20 mouse cellular contexts compared by ENCODE assay signal in genomic region chr15:52425976-52426375, GRCm38 (mm10).
DNase-seq lines count a peak whose midpoint lies in the region; ATAC-seq and TF ChIP-seq lines count a peak whose summit lies in the region.
"Had no signal": no experiment of that assay in that cellular context is flagged by ENCODE, and none has a peak within 500 bp of the region (broad histone marks: within the 10 kb centered on the region; RNA-seq: fewer than 3 reads in every experiment).

No protein-coding gene starts in this region.

- H3K9me3 ChIP-seq in lung, embryonic 14.5 days (ENCODE audit: low read depth, low read length), result no peaks in the 10 kb centered on the region
- no peaks in the 10 kb centered on the region for H3K9me3 ChIP-seq in midbrain, embryonic 11.5 days (ENCODE audit: control insufficient read depth, low read length)
- H3K9me3 ChIP-seq: embryonic facial prominence, embryonic 13.5 days; forebrain, embryonic 13.5 days; heart, embryonic 12.5 days; hindbrain, embryonic 10.5 days had no signal

- no peak overlapping the region for H3K4me3 ChIP-seq in lung, embryonic 14.5 days (ENCODE audit: low read depth, low read length)
- no peak overlapping the region for H3K4me3 ChIP-seq in midbrain, embryonic 11.5 days (ENCODE audit: low read depth, low read length)
- H3K4me3 ChIP-seq: embryonic facial prominence, embryonic 13.5 days; forebrain, embryonic 13.5 days; gastrocnemius, adult 2 months; heart, embryonic 12.5 days; hindbrain, embryonic 10.5 days had no signal

- H3K27ac ChIP-seq in lung, embryonic 14.5 days (ENCODE audit: low read depth), result no peak overlapping the region
- H3K27ac ChIP-seq in midbrain, embryonic 11.5 days (ENCODE audit: low read depth, low read length), result no peak overlapping the region
- H3K27ac ChIP-seq: embryonic facial prominence, embryonic 13.5 days; forebrain, embryonic 13.5 days; gastrocnemius, adult 2 months; hindbrain, embryonic 10.5 days; hindbrain, embryonic 14.5 days had no signal

- peak; percentile 91 for ATAC-seq in lung, embryonic 14.5 days (ENCODE audit: insufficient read depth)
- no peak for ATAC-seq in midbrain, embryonic 11.5 days (ENCODE audit: low FRiP score)
- ATAC-seq: forebrain, embryonic 13.5 days; forebrain, postnatal 0 days; Patski had no signal

- no peak overlapping the region for H3K4me2 ChIP-seq in lung, embryonic 14.5 days
- H3K4me2 ChIP-seq in midbrain, embryonic 11.5 days, result no peak overlapping the region
- H3K4me2 ChIP-seq: embryonic facial prominence, embryonic 13.5 days; forebrain, embryonic 13.5 days; heart, embryonic 12.5 days; hindbrain, embryonic 14.5 days had no signal

- H3K4me1 ChIP-seq in lung, embryonic 14.5 days (ENCODE audit: insufficient read depth), result no peaks in the 10 kb centered on the region
- peaks cover 11% of the 10 kb centered on the region; the same call in 1 of the 2 replicates for H3K4me1 ChIP-seq in midbrain, embryonic 11.5 days (ENCODE audit: control insufficient read depth, insufficient read depth, low read length)
- H3K4me1 ChIP-seq: embryonic facial prominence, embryonic 13.5 days; forebrain, embryonic 13.5 days; heart, embryonic 12.5 days; hindbrain, embryonic 10.5 days had no signal

- no peak overlapping the region for H3K9ac ChIP-seq in lung, embryonic 14.5 days
- no peak overlapping the region for H3K9ac ChIP-seq in midbrain, embryonic 11.5 days (ENCODE audit: low read length)
- H3K9ac ChIP-seq: embryonic facial prominence, embryonic 13.5 days; forebrain, embryonic 13.5 days; forebrain, postnatal 0 days; heart, embryonic 12.5 days; hindbrain, embryonic 14.5 days had no signal

- H3K36me3 ChIP-seq in lung, embryonic 14.5 days (ENCODE audit: insufficient read depth), result no peaks in the 10 kb centered on the region
- H3K36me3 ChIP-seq in midbrain, embryonic 11.5 days (ENCODE audit: control insufficient read depth, insufficient read depth, low read length), result no peaks in the 10 kb centered on the region
- H3K36me3 ChIP-seq: embryonic facial prominence, embryonic 13.5 days; heart, embryonic 12.5 days; hindbrain, embryonic 10.5 days had no signal

- DNase-seq in NIH3T3 (ENCODE audit: low read depth), result peak; percentile 2
- DNase-seq in lung, embryonic 14.5 days, result peak; percentile 71
- peak; percentile 65 for DNase-seq in lung, postnatal 10 days
- peak; percentile 69 to 82 for DNase-seq in lung, postnatal 4 days
- DNase-seq in midbrain, embryonic 11.5 days (ENCODE audit: low spot score, missing footprints), result no peak
- DNase-seq in kidney, postnatal 4 days, result no peak
- no peak for DNase-seq in layer of hippocampus, postnatal 25 days (ENCODE audit: extremely low spot score in 1 of 2, low spot score in 1 of 2)
- DNase-seq: adrenal gland, adult 2 months; adrenal gland, postnatal 36 days; cerebellum, adult 8-10 months; cerebellum, postnatal 25 days; forebrain, postnatal 0 days; gastrocnemius, adult 2 months; gastrocnemius, postnatal 25 days had no signal

- TF ChIP-seq CTCF in lung, embryonic 14.5 days (IDR thresholded peaks at IDR 0.05; ENCODE audit: low read depth), result no peak

- H3K27me3 ChIP-seq in lung, embryonic 14.5 days (ENCODE audit: insufficient read depth, low read length), result no peaks in the 10 kb centered on the region
- no peaks in the 10 kb centered on the region for H3K27me3 ChIP-seq in midbrain, embryonic 11.5 days (ENCODE audit: control insufficient read depth, insufficient read depth, low read length)
- H3K27me3 ChIP-seq: embryonic facial prominence, embryonic 13.5 days; forebrain, embryonic 13.5 days; heart, embryonic 12.5 days had no signal

Comparison
In these comparisons a context has a peak if more than half of its experiments do, and no peak if none do; other contexts are left out.
1. DNase-seq: peak in NIH3T3 (single experiment), lung, embryonic 14.5 days (single experiment), lung, postnatal 10 days (single experiment) and lung, postnatal 4 days (2 of 2); none in midbrain, embryonic 11.5 days (single experiment), kidney, postnatal 4 days (0 of 2) and layer of hippocampus, postnatal 25 days (0 of 2).